Mouse (Mus musculus): Measurements from ENCODE around the gene Purb. TPM values are rescaled to one million over a fixed set of nuclear protein-coding genes. Genes with fewer than 3 reads are reported as not detected.

The Purb gene
- polyA plus RNA-seq, 1 experiment = 52.0 TPM

- Histone ChIP-seq H3K36me3 (ENCODE audit: control insufficient read depth, insufficient read depth, low read length, poor library complexity, severe bottlenecking) (peaks cover 45% of the 10 kb centered on the region), H3K9ac (ENCODE audit: low read depth, poor library complexity, severe bottlenecking) (peak overlapping the region; percentile 18; the same call in 1 of the 2 replicates)
These were observed 57.0 kb downstream of the Purb start for GRCm38 (mm10) chr11:6418751-6419150.

More at GRCm38 (mm10) chr11:6418751-6419150, 57.0 kb downstream of the Purb start:
- Histone ChIP-seq H3K27me3 (ENCODE audit: control insufficient read depth, insufficient read depth, low read length, poor library complexity, severe bottlenecking) (no peaks in the 10 kb centered on the region), H3K9me3 (replicated peaks; ENCODE audit: control insufficient read depth, insufficient read depth, low read length, poor library complexity, severe bottlenecking) (no peaks in the 10 kb centered on the region), H3K27ac (ENCODE audit: insufficient read depth, low read length) (no peak overlapping the region), H3K4me1 (ENCODE audit: control insufficient read depth, insufficient read depth, low read length) (no peaks in the 10 kb centered on the region), H3K4me3 (ENCODE audit: low read depth, low read length) (no peak overlapping the region)
- TF ChIP-seq CTCF (IDR thresholded peaks at IDR 0.05; ENCODE audit: low read depth, low read length) = no peak
- no peak for TF ChIP-seq POLR2A (IDR thresholded peaks at IDR 0.05; ENCODE audit: insufficient read depth, low read length)
- TF ChIP-seq EP300 (IDR thresholded peaks at IDR 0.05; ENCODE audit: insufficient read depth, low read depth, low read length) = no peak

Other genes with a start within 250 kb of the Purb start
- gene Npc1l1, start 245.8 kb downstream of the Purb start, polyA plus RNA-seq (2011; ENCODE audit: insufficient read depth, insufficient read length, low read depth, missing spikeins) = 0.45 and 0.75 TPM in 2 replicates
- 60.4 and 62.7 TPM in 2 replicates for gene Ddx56, start 208.1 kb downstream of the Purb start, polyA plus RNA-seq (2011; ENCODE audit: insufficient read depth, insufficient read length, low read depth, missing spikeins)
- gene Tmed4, start 201.0 kb downstream of the Purb start, polyA plus RNA-seq (2011; ENCODE audit: insufficient read depth, insufficient read length, low read depth, missing spikeins) = 38.5 and 41.5 TPM in 2 replicates
- gene Ogdh, start 184.3 kb downstream of the Purb start, polyA plus RNA-seq (2011; ENCODE audit: insufficient read depth, insufficient read length, low read depth, missing spikeins) = 75.7 and 77.6 TPM in 2 replicates
- gene Zmiz2, start 86.8 kb downstream of the Purb start, polyA plus RNA-seq (2011; ENCODE audit: insufficient read depth, insufficient read length, low read depth, missing spikeins) = 51.5 and 59.4 TPM in 2 replicates
- 2,132 and 2,301 TPM in 2 replicates for gene Ppia, start 60.5 kb downstream of the Purb start, polyA plus RNA-seq (2011; ENCODE audit: insufficient read depth, insufficient read length, low read depth, missing spikeins)
- gene H2afv, start 31.5 kb downstream of the Purb start, polyA plus RNA-seq (2011; ENCODE audit: insufficient read depth, insufficient read length, low read depth, missing spikeins) = 200 and 218 TPM in 2 replicates
- 0.36 and 1.1 TPM in 2 replicates for gene Myo1g, start 45.0 kb upstream of the Purb start, polyA plus RNA-seq (2011; ENCODE audit: insufficient read depth, insufficient read length, low read depth, missing spikeins)
- 36.5 and 38.7 TPM in 2 replicates for gene Ccm2, start 71.0 kb upstream of the Purb start, polyA plus RNA-seq (2011; ENCODE audit: insufficient read depth, insufficient read length, low read depth, missing spikeins)
- gene Nacad, start 130.1 kb upstream of the Purb start, polyA plus RNA-seq (2011; ENCODE audit: insufficient read depth, insufficient read length, low read depth, missing spikeins) = 0.50 and 0.90 TPM in 2 replicates
- 92.5 and 97.4 TPM in 2 replicates for gene Tbrg4, start 150.2 kb upstream of the Purb start, polyA plus RNA-seq (2011; ENCODE audit: insufficient read depth, insufficient read length, low read depth, missing spikeins)
- not detected in 2 replicates for gene Wap, start 162.7 kb upstream of the Purb start, polyA plus RNA-seq (2011; ENCODE audit: insufficient read depth, insufficient read length, low read depth, missing spikeins)
- gene Ramp3, start 182.6 kb upstream of the Purb start, polyA plus RNA-seq (2011; ENCODE audit: insufficient read depth, insufficient read length, low read depth, missing spikeins) = 6.2 and 8.2 TPM in 2 replicates